Mouse (Mus musculus): Measurements from ENCODE around the gene Ncor2. TPM values are rescaled to one million over a fixed set of nuclear protein-coding genes. Genes with fewer than 3 reads are reported as not detected.

Gene Ncor2
- polyA plus RNA-seq, 1 experiment, result 91.1 TPM

- no peaks in the 10 kb centered on the region for H3K79me2 ChIP-seq (ENCODE audit: control insufficient read depth, insufficient read depth)
- no peak overlapping the region for H3K4me3 ChIP-seq (ENCODE audit: insufficient read depth, poor library complexity, severe bottlenecking)
- H3K36me3 ChIP-seq (ENCODE audit: control insufficient read depth, insufficient read depth), result no peaks in the 10 kb centered on the region
- H3K27me3 ChIP-seq (ENCODE audit: control insufficient read depth, insufficient read depth, insufficient read length), result no peaks in the 10 kb centered on the region
- H3ac ChIP-seq (ENCODE audit: control insufficient read depth, insufficient read length, low read depth), result no peak overlapping the region
- H3K79me3 ChIP-seq (ENCODE audit: low read depth), result no peaks in the 10 kb centered on the region
- TF ChIP-seq MYOD1 (IDR thresholded peaks at IDR 0.05; ENCODE audit: control insufficient read depth, insufficient read length, low read depth), result no peak
- no peak for TF ChIP-seq CTCF (IDR thresholded peaks at IDR 0.05; ENCODE audit: control insufficient read depth, insufficient read depth, insufficient read length)
- no peak for TF ChIP-seq FOSL1 (IDR thresholded peaks at IDR 0.05; ENCODE audit: insufficient read depth, low read length, poor library complexity, severe bottlenecking)
- TF ChIP-seq MAX (IDR thresholded peaks at IDR 0.05), result no peak
- no peak for TF ChIP-seq USF1 (IDR thresholded peaks at IDR 0.05; ENCODE audit: low read depth)
- no peak for TF ChIP-seq MYOG (IDR thresholded peaks at IDR 0.05; ENCODE audit: control insufficient read depth, extremely low read depth, insufficient read length)
- TF ChIP-seq CEBPB (IDR thresholded peaks at IDR 0.05; ENCODE audit: low read depth), result no peak
These were observed 172.1 kb downstream of the Ncor2 start for GRCm38 (mm10) chr5:125006896-125007295.

DNA sequence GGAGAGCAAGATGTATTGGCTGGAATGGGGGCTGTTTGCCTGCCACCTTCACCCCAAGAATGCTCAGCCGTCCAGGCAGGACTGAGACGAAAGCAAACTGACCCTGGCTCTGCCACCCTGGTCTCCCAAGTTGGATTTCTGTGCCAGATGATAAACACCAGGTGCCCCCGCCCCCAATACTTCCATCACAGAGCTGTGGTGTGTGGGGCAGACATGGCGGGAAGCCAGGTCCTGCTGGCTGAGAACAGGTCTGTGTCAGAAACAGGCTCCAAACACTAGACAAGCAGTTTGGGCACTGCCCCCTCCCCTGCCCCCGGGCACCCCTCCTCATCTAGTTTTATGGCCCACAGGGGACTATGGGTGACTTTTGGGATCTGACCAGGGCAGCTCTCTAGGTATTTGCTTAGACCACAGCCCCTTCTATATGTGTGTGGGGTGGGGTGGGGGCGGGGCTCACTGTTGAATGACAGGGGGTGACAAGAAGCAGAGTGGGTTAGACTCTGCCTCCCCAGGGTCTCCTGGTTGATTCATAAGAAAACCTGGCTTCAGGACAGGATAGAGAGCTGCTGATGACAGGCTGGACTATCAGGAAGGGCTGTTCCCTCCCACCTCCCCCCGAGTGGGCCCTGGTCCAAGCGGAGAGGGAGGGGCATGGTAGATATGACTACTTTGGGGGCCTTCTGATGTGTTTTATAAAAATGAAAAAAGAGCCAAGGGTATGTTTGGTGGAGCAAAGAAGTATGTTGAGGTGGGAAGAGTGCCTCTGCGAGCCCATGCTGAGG lies 173.0 kb downstream of the Ncor2 start:
- no peaks in the 10 kb centered on the region for H3K27me3 ChIP-seq (ENCODE audit: control insufficient read depth, insufficient read depth, insufficient read length)
- TF ChIP-seq CEBPB (IDR thresholded peaks at IDR 0.05; ENCODE audit: low read depth) (no peak), CTCF (IDR thresholded peaks at IDR 0.05; ENCODE audit: control insufficient read depth, insufficient read depth, insufficient read length) (no peak), FOSL1 (IDR thresholded peaks at IDR 0.05; ENCODE audit: insufficient read depth, low read length, poor library complexity, severe bottlenecking) (no peak), MAX (IDR thresholded peaks at IDR 0.05) (no peak), MYOD1 (IDR thresholded peaks at IDR 0.05; ENCODE audit: control insufficient read depth, insufficient read length, low read depth) (no peak), USF1 (IDR thresholded peaks at IDR 0.05; ENCODE audit: low read depth) (no peak), MYOG (IDR thresholded peaks at IDR 0.05; ENCODE audit: control insufficient read depth, extremely low read depth, insufficient read length) (no peak)
- no peak overlapping the region for H3K4me3 ChIP-seq (ENCODE audit: insufficient read depth, poor library complexity, severe bottlenecking)
- no peaks in the 10 kb centered on the region for H3K79me3 ChIP-seq (ENCODE audit: low read depth)
- H3ac ChIP-seq (ENCODE audit: control insufficient read depth, insufficient read length, low read depth), result no peak overlapping the region
- no peaks in the 10 kb centered on the region for H3K36me3 ChIP-seq (ENCODE audit: control insufficient read depth, insufficient read depth)
- H3K79me2 ChIP-seq (ENCODE audit: control insufficient read depth, insufficient read depth), result no peaks in the 10 kb centered on the region

- H3K36me3 ChIP-seq (ENCODE audit: control insufficient read depth, insufficient read depth), result no peaks in the 10 kb centered on the region
- no peaks in the 10 kb centered on the region for H3K79me2 ChIP-seq (ENCODE audit: control insufficient read depth, insufficient read depth)
- H3K27me3 ChIP-seq (ENCODE audit: control insufficient read depth, insufficient read depth, insufficient read length), result no peaks in the 10 kb centered on the region
- no peak overlapping the region for H3ac ChIP-seq (ENCODE audit: control insufficient read depth, insufficient read length, low read depth)
- H3K4me3 ChIP-seq (ENCODE audit: insufficient read depth, poor library complexity, severe bottlenecking), result no peak overlapping the region
- H3K79me3 ChIP-seq (ENCODE audit: low read depth), result no peaks in the 10 kb centered on the region
- no peak for TF ChIP-seq CEBPB (IDR thresholded peaks at IDR 0.05; ENCODE audit: low read depth)
- TF ChIP-seq MAX (IDR thresholded peaks at IDR 0.05), result no peak
- TF ChIP-seq MYOD1 (IDR thresholded peaks at IDR 0.05; ENCODE audit: control insufficient read depth, insufficient read length, low read depth), result no peak
- TF ChIP-seq MYOG (IDR thresholded peaks at IDR 0.05; ENCODE audit: control insufficient read depth, extremely low read depth, insufficient read length), result no peak
- no peak for TF ChIP-seq CTCF (IDR thresholded peaks at IDR 0.05; ENCODE audit: control insufficient read depth, insufficient read depth, insufficient read length)
- no peak for TF ChIP-seq USF1 (IDR thresholded peaks at IDR 0.05; ENCODE audit: low read depth)
- TF ChIP-seq FOSL1 (IDR thresholded peaks at IDR 0.05; ENCODE audit: insufficient read depth, low read length, poor library complexity, severe bottlenecking), result no peak
These were observed 175.2 kb downstream of the Ncor2 start for GRCm38 (mm10) chr5:125003873-125004255.

- no peaks in the 10 kb centered on the region for H3K79me2 ChIP-seq (ENCODE audit: control insufficient read depth, insufficient read depth)
- no peaks in the 10 kb centered on the region for H3K27me3 ChIP-seq (ENCODE audit: control insufficient read depth, insufficient read depth, insufficient read length)
- no peak within 1 kb of the TSS for H3K4me3 ChIP-seq (ENCODE audit: insufficient read depth, poor library complexity, severe bottlenecking)
- H3ac ChIP-seq (ENCODE audit: control insufficient read depth, insufficient read length, low read depth), result no peak within 1 kb of the TSS
- TF ChIP-seq MYOG (IDR thresholded peaks at IDR 0.05; ENCODE audit: control insufficient read depth, extremely low read depth, insufficient read length) (no peak), CEBPB (IDR thresholded peaks at IDR 0.05; ENCODE audit: low read depth) (no peak), MYOD1 (IDR thresholded peaks at IDR 0.05; ENCODE audit: control insufficient read depth, insufficient read length, low read depth) (no peak), CTCF (IDR thresholded peaks at IDR 0.05; ENCODE audit: control insufficient read depth, insufficient read depth, insufficient read length) (no peak), USF1 (IDR thresholded peaks at IDR 0.05; ENCODE audit: low read depth) (no peak), FOSL1 (IDR thresholded peaks at IDR 0.05; ENCODE audit: insufficient read depth, low read length, poor library complexity, severe bottlenecking) (no peak), MAX (IDR thresholded peaks at IDR 0.05) (no peak)
- no peaks in the 10 kb centered on the region for H3K36me3 ChIP-seq (ENCODE audit: control insufficient read depth, insufficient read depth)
- no peaks in the 10 kb centered on the region for H3K79me3 ChIP-seq (ENCODE audit: low read depth)
These were observed 175.8 kb downstream of the Ncor2 start, which contains the start of gene Rflna for GRCm38 (mm10) chr5:125002969-125003872. Gene Rflna, plus strand, starts transcription at chr5:125003221.

DNA sequence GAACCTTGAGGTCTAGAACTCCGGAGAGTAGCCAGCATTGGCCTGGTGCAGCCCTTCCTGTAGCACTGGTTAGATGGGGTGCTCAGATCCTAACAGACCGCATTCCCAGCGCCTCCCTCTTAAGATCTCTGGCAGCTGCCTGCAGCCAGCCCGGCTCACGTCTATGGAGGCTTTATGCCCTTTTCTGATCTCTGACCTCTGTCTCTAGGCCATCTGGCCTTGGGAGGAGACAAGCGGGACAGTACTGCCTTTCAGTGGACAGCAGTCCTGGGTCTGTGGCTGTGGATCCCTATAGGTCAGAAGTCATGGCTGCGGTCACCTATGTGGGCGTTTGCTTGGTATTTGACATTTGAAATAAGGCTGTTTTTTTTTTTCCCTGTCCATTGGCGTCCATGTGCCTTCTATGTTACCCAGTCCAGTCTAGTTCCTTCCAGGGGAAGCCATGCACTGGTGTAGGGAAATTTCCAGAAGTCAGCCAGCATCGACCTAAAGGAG lies 178.2 kb downstream of the Ncor2 start:
- Histone ChIP-seq H3K79me2 (ENCODE audit: control insufficient read depth, insufficient read depth) (no peaks in the 10 kb centered on the region), H3K36me3 (ENCODE audit: control insufficient read depth, insufficient read depth) (no peaks in the 10 kb centered on the region), H3ac (ENCODE audit: control insufficient read depth, insufficient read length, low read depth) (no peak overlapping the region), H3K27me3 (ENCODE audit: control insufficient read depth, insufficient read depth, insufficient read length) (no peaks in the 10 kb centered on the region), H3K4me3 (ENCODE audit: insufficient read depth, poor library complexity, severe bottlenecking) (no peak overlapping the region), H3K79me3 (ENCODE audit: low read depth) (no peaks in the 10 kb centered on the region)
- TF ChIP-seq FOSL1 (IDR thresholded peaks at IDR 0.05; ENCODE audit: insufficient read depth, low read length, poor library complexity, severe bottlenecking) (no peak), MYOD1 (IDR thresholded peaks at IDR 0.05; ENCODE audit: control insufficient read depth, insufficient read length, low read depth) (no peak), MAX (IDR thresholded peaks at IDR 0.05) (no peak), MYOG (IDR thresholded peaks at IDR 0.05; ENCODE audit: control insufficient read depth, extremely low read depth, insufficient read length) (no peak), USF1 (IDR thresholded peaks at IDR 0.05; ENCODE audit: low read depth) (no peak), CEBPB (IDR thresholded peaks at IDR 0.05; ENCODE audit: low read depth) (no peak), CTCF (IDR thresholded peaks at IDR 0.05; ENCODE audit: control insufficient read depth, insufficient read depth, insufficient read length) (no peak)
